Mouse (Mus musculus) spleen, postnatal 36 days (tissue): ENCODE data around the gene Zfp763.
"Not testable (repeated sequence)": the region's sequence is repeated elsewhere in the genome, so short reads cannot be mapped to it uniquely, and the experiment has no call there.

ENCODE experiments used
- DNase-seq, 2 experiments: peaks; one replicate each; pipeline ENCODE4 v3.0.0; 2022; ENCODE audit warnings: low spot score in 2 of 2, mixed read lengths in 1 of 2

Zfp763 gene

DNA sequence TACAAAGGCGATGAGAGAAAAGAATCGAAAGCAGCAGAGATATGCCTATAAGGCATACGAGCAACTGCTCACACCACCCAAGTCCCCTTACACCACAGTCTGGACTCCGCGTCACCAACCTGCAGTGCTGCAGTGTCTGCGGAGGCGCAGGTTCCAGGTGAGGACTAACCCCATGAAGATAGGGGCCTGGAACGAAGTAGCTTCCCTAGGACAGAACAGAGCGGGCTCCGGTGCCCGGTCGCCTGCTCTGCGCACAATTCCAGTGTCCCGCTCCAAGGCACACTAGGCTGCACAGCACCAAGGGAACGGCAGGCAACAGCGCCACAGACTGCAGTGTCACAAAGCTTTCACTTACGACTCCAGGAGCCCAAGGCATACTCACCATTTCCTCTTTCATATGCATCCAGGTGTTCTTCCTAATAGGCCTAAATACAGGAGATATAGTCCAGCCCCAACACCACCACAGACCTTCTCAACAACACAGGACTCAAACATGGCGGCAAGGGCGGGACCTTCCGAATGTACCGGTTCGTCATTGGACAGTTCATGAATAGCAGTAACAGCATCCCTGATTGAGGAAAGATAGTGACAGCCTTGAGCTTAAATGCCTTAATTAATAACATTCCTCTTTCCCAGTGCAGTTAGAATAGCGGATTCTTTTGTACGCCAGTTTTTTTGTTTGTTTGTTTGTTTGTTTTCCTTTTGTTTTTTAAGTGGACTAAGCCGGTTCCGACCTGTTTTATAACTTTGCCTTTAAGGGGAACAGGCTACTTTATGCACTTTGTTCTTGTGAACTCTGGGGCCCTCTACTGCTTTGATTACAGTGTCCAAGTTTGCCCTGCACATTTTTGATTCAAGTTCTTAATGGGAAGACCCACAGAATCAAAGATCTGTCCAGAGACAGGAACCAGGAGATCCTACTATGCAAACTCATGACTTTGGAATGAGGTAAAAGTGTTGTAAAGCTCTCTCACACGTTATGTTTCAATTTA, at the start of gene Zfp763:
Zfp763 (minus strand) TSS at position 503 of the 992 bp plus-strand sequence.
- DNase-seq = peak; percentile 69 to 79

DNA sequence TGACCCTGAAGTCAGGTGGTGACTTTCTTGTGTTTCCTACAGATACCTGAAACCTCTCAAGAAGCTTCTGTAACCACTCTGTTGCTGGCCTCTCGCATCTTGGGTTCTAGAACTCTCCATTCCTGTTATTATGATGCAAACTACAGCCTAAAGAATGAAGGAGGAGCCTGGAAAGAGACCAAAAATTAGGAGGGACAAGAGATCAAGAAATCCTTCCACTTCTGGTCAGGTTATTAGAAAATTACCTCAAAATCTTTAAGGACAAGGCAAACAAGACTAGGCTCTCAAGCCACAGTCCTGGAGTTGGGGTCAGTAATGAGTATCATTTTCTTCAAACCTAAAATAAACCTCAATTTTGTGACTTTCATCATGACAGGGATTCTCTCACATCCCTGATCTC, 34.8 kb upstream of the Zfp763 start, which contains the start of gene 4921501E09Rik:
4921501E09Rik (minus strand) TSS at position 101 of the 400 bp plus-strand sequence.
- no peak for DNase-seq

DNA sequence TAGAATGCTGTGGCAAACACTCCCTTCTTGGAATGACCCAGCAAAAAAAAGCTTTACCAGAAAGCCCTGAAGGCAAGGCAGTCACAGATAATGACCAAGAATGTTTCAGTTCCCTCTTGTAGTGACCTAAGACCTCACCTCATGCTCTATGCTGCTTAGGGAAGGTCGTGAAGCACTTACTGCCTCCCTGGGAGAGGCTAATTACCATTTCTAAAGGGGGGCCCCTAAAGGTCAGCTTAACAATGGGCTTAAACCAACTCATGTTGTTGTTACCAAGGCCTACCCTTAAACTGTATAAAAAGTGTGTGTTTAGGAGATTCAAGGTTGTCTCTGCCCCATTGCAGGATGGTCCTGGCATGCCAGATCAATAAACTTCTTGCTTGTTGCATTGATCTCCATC, 29.8 kb upstream of the Zfp763 start:
- DNase-seq = no peak

DNA sequence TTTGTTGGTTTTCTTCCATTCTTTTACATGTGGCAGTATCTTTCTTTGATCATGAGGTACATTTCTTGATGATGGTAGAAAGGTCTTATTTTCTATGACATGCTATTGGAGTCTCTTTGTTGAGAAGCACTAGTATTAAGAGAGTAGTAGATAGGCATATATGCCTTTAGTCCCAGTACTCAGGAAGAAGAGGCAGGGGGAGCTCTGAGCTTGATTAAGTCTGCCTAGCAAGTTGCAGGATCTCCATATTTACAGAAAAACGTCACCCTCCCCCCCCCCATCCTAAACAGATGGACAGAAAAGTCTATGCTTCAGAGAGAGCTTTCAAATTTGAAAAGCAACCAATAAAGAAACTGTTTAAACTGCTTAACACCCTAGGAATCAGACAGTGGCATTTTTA, 25.6 kb upstream of the Zfp763 start:
- DNase-seq = no peak

DNA sequence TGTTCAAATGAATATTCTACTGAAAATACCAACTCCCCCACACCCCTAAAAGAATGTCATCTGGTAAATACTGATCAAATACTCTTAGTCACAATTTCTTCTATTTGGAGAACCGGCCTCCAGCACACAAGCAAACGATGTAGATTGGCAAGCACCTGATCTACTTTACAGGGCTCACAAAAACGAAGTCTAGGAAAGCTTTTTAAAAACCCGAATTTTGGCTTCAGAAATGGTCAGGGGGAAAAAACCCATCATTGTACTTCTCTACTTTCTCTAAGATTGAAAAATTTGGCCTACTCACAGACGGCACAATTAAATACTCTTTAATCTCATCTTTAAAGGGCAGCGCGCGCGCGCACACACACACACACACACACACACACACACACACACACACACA, 826 bp downstream of the Zfp763 start:
- no peak for DNase-seq

DNA sequence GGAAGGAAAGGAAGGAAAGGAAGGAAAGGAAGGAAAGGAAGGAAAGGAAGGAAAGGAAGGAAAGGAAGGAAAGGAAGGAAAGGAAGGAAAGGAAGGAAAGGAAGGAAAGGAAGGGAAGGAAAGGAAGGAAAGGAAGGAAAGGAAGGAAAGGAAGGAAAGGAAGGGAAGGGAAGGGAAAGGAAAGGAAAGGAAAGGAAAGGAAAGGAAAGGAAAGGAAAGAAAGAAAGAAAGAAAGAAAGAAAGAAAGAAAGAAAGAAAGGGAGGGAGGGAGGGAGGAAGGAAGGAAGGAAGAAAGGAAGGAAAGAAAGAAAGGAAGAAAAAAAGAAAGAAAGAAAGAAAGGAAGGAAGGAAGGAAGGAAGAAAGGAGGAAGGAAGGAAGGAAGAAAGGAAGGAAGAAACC, 12.8 kb downstream of the Zfp763 start:
- not testable (repeated sequence) for DNase-seq

DNA sequence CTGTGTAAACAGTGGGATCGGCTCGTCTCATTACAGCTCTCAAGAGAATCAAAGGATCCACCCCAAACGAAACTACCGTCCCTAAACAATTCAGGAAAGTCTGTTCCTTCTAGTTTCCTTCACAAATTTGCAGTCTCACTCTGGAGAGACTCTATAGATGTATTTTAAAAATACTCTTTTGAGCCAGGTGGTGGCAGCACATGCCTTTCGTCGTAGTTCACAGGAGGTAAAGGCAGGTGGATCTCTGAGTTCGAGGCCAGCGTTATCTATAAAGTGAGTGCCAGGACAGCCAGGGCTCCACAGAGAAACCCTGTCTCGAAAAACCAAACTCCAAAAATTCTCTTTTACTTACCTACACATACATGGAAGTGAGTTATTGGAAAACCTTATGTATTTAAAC, 24.9 kb downstream of the Zfp763 start:
- DNase-seq = peak in 1 of 2 experiments; percentile 10

DNA sequence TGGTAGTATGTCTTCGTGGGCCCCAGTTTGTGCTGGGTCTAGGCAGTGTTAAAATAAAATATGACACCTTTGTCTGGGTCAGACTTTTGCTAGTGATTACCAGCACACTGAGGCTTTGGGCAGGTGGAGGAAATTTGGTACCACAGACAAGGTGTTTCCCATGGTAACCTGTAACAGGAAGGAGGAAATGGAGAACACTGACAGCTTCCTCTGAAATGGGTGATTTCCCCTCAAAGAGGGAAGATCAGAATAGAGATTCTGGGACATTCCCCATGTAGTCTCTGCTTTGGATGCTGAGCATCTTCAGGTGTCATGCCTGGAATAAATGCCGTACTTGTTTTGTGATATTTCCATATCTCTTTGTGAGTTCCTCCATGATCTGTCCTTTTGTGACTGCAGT, 34.7 kb downstream of the Zfp763 start:
- DNase-seq = no peak

DNA sequence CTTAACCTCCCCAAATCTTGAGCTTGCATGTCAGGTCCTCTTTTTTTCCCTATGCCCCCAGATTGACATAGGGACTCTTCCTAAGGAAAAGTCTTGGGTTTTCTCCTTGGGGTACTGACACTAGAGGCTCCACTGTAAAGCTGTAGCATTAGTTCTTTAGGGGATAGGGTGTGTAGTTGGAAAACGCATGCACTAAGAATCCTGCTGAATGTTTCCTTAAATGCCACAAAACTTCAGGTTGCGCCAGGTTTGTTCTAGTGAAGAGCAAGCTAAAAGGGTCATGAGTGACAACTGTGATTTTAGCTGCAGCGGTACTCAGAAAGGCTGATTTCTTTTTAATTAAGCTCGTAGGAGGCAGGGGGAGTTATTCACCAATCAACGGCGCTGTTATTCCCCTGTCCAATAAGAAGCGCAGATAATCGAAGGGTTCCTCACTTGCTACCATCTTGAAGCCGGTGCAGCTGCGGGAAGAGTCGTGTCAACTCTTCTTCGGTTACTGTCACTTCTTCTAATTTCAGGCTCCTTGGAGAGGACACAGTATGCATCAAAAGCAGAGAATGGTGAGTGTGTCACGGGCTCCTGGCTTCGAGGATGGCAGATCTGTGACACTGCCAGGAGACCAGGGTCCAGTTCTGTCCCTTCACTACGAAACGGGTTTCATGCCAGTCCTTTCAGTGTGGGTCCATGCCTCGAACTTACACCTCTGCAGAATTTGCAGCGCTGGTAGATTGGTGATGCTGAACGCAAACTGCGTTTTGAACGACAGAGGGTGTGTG, 40.3 kb downstream of the Zfp763 start, which contains the start of gene Zfp952:
Zfp952 (plus strand) TSS at position 431 of the 776 bp plus-strand sequence.
- DNase-seq = peak; percentile 79 to 82

DNA sequence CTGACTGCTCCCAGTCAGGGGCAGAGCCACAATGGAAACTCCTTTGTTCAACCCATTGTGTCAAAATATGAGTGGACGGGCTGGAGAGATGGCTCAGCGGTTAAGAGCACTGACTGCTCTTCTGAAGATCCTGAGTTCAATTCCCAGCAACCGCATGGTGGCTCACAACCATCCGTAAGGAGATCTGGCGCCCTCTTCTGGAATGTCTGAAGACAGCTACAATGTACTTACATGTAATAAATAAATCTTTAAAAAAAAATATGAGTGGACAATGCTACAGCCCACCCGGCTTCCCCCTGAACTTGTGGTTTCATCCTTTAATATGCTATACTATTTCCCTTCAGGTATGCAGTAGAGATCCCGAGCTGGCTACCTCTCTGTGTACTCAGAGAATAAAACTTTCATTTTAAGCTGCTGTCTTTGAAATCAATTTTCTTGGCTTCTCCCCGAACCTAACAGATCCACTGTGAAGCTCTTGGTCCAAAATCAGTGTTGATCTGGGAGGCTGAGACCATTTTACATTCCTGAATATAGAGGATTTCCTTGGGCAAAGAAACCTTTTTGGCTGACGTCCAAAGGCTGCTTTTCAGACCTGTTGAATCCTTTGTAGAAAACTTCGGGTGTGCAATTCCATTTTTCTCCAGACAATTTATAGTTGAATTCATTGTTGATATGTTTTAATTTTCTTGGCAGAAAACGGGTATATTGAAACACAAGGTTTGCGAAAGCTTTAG, 41.1 kb downstream of the Zfp763 start:
- peak; percentile 17 to 37 for DNase-seq

DNA sequence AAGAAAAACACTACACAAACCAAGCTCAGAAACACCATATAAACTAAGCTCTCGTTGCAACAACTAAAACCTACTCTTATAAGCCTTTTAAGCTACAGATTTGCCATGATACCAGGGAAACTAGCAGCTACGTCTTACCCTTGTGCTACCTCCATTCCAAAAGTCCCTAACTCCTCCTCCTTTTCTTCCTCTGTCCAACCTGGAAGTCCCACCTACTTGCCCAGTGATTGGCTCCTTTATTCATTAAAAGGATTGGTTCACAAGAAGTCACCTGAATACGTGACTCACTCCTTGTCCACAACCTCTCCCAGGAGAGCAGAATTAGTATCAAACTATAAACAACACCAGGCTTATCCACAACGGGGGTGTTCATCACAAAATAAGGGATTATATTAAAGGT, 46.9 kb downstream of the Zfp763 start:
- DNase-seq = no peak

DNA sequence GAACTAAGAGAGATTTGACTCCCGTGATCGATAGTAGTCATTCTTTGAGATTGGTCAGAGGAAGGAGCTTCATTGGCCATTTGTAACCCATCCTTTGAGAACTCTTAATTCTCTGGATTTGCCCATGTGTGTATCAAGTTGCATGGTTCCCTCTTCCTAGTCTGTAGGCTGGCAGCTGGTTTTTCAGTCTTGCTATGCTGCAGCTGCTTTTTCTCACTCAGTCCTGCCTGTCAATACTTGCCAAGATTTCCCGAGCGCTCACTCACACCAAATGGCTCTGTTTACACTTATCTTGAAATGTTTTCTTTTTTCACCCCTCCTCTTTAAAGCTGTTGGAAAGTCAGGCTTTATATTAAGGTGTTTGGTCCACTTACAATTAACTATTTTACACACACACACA, 51.8 kb downstream of the Zfp763 start:
- DNase-seq = no peak
